Mouse (Mus musculus) left cerebral cortex, postnatal 25 days (tissue): ENCODE results near the gene Asap3. TPM values are rescaled to one million over a fixed set of nuclear protein-coding genes. Genes with fewer than 3 reads are reported as not detected.

Source experiments
- DNase-seq, 2 experiments: peaks; one replicate each; pipeline ENCODE4 v3.0.0; 2022; ENCODE audit warnings: low spot score in 2 of 2, mixed read lengths in 1 of 2
- intact Hi-C: fragments of 180-260 bp; cut with DNase I; formaldehyde crosslinking; loops from one replicate; pipeline ENCODE4 v1.15.1; 2025
- total RNA-seq, 2 experiments: library from RNA; stranded (reverse); gene quantifications; 2 replicates each; pipeline ENCODE4 v1.2.3; 2021

The Asap3 gene
- 1 to 10 TPM; 3.1 to 3.2 TPM for total RNA-seq

GRCm38 (mm10) chr4:136206033-136206893 is at the start of gene Asap3:
TSS of gene Asap3 (plus strand) at chr4:136206365.
- intact Hi-C loops: no loop called here
- DNase-seq: peak; percentile 73 to 79

GRCm38 (mm10) chr4:136158498-136158897 is 47.7 kb upstream of the Asap3 start:
- DNase-seq: no peak
- intact Hi-C loops: no loop called here

DNA sequence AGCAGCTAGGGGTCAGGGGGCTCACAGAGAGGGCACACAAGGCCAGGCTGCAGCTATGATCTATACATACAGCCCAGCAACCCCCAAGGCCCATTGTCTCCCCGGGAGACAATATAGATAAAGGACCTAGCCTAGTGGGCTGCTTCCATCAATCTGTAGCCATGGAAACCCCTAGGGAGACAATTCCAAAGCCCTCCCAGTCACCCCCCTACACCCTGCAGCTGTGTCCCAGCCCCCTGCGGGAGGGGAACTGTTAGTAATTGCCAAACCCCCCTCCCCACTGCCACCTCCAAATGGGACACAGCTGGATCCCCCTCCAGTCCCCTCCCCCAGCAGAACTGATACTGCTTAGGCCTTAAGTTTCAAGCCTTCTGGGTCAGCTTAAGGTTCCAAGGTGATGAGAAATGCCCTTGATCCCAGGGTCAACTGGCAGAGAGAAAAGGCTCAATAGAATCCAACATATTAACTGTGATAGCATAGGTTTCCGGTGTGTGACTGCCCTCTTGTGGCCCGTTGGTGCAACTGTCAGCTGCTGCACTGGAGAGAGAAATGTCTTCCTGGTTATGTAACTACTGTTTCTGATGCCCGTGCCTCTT is 46.3 kb upstream of the Asap3 start:
- intact Hi-C loops: loop anchor here (1.0 kb wide), 1 partner anchor 90 kb away; no protein-coding TSS in a partner anchor
- peak; percentile 77 to 83 for DNase-seq

GRCm38 (mm10) chr4:136163448-136163847 is 42.7 kb upstream of the Asap3 start:
- intact Hi-C loops: loop anchor here (1.0 kb wide), 1 partner anchor 37 kb away; no protein-coding TSS in a partner anchor
- peak; percentile 79 to 85 for DNase-seq

DNA sequence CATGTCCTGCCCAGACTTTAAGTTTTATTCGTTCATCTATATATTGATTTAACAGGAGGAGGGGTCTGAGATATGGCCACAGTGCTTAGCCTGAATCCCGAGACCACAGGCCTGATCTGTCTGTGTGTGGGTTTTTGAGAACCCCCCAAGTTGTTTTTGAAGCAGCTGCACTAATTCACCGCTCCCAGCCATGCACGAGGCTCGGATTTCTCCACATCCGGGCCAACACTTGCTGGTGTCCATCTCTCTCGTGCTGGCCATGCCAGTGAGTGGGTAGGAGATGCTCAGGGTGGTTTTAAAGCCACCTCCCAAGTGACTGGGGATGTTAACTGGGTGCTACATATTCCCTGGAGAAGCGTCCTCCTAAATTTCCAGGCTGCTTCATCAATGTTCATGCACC is 41.2 kb upstream of the Asap3 start:
- intact Hi-C loops: no loop called here
- no peak for DNase-seq

- intact Hi-C loops: no loop called here
- DNase-seq: no peak
These were observed 38.5 kb upstream of the Asap3 start for GRCm38 (mm10) chr4:136167701-136168100.

DNA sequence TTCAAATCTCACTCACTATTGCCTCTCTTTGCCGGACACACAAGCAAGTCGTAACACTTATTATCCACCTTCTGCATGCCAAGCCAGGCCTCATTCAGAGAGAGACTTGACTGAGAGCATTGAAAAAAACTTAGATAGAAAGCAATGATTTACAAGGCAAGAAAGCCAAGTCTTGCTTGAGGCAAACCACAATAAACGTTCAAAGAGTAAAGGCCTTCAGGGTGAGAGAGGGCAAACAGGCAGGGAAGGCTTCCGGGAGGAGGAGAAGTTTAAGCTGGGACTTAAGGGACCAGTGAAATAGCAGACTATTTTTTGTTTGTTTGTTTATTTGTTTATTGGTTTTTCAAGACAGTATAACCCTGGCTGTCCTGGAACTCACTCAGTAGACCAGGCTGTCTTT is 35.8 kb upstream of the Asap3 start:
- intact Hi-C loops: no loop called here
- no peak for DNase-seq

DNA sequence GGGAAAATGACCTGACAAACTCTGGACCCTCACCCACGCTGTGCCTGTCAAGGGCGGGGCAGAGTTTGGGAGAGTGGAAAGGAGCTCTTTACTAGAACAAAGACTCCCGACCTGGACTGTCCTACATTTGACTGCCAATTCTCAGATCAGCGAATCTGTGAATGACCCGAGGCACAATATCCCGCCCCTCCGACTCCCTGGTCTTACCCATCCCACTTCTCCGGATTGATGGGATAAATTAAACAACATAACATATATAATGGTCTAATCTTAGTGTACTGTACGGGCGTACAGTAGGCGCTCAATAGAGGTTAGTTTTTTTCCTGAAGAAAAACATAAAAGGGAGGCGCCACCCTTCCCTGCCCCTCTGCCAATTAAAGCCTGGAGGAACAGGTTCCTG is 34.7 kb upstream of the Asap3 start:
- intact Hi-C loops: no loop called here

GRCm38 (mm10) chr4:136172011-136172541 is 34.1 kb upstream of the Asap3 start, which contains the start of gene E2f2:
TSS of gene E2f2 (plus strand) at chr4:136172394.
- peak in 1 of 2 experiments; percentile 49 for DNase-seq

More for the DNA sequence above, 34.7 kb upstream of the Asap3 start:
- DNase-seq: no peak

GRCm38 (mm10) chr4:136172542-136173209 is 33.5 kb upstream of the Asap3 start:
- no peak for DNase-seq
- intact Hi-C loops: no loop called here

More at GRCm38 (mm10) chr4:136172011-136172541, 34.1 kb upstream of the Asap3 start, which contains the start of gene E2f2:
- intact Hi-C loops: no loop called here

DNA sequence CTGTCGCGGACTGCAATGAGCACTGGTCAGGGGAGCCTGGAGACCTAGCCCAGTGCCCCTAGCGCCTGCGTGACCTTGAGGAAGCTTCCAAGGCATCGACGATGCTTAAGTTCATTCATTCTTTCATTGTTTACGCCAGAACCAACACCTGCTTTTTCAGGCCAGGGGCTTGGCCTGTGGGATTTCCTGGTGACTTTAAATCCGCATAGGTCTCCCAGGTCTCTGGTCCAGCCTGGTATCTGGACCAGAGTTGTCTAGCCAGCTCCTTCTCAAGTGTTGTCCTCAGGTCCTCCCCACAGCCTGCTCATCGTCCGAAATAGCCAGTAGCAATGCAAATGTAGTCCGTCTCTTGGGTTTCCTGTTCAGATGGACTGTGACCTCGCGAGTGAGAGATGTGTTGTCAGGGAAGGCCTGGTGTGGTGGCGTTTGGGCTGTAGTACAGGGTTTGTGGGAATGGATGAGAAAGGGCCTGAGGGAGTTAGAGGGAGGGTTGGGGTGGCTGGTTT is 32.9 kb upstream of the Asap3 start:
- intact Hi-C loops: no loop called here
- no peak for DNase-seq

DNA sequence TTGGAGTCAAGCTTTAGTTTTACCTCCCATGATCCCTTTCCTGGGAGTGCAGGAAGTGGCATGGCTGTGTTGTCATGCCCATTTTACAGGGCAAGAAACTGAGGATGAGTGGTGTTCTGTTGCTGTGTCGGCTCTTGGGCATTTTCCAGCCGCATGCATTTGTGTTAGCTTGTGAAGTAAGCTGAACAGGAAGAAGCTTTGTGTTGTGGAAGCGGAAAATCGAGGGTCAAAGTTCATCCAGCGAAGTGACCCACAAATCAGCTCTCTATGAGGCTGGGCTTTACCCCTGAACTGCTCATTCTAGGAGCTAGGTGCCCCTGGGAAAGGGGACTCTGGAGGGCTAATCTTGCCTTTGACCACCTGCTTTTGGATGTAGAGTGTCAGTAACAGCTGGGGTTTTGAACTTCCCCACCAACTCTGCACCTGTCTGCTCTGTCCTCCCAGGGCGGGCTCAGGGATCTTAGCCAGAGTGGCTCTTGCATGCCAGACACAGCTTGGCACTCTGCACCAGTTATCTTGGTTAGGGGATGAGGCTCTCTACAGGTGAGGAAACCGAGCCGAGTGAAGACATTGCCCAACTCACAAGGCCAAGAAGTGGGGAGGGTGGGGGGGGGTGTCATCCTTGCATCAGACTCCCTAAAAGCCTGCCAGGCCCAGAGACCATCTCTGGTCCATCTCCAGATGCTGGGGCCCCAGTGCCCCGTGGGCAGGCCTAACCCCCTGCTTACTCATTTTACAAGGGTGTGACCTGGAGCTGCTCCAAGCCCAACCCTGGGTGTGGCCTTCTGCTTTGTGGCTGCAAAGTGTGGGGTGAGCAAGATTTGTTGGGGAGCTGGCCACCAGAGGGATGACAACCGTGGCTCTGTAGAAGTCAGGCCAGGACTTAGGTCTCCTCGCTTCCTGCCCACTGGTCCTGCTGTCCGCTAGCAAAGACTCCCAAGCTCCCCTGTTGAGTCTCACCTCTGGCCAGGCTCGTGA is 31.7 kb upstream of the Asap3 start:
- DNase-seq: no peak
- intact Hi-C loops: no loop called here

GRCm38 (mm10) chr4:136176022-136176552 is 30.1 kb upstream of the Asap3 start:
- DNase-seq: no peak
- intact Hi-C loops: no loop called here

GRCm38 (mm10) chr4:136177244-136177611 is 28.9 kb upstream of the Asap3 start:
- intact Hi-C loops: no loop called here
- no peak for DNase-seq

DNA sequence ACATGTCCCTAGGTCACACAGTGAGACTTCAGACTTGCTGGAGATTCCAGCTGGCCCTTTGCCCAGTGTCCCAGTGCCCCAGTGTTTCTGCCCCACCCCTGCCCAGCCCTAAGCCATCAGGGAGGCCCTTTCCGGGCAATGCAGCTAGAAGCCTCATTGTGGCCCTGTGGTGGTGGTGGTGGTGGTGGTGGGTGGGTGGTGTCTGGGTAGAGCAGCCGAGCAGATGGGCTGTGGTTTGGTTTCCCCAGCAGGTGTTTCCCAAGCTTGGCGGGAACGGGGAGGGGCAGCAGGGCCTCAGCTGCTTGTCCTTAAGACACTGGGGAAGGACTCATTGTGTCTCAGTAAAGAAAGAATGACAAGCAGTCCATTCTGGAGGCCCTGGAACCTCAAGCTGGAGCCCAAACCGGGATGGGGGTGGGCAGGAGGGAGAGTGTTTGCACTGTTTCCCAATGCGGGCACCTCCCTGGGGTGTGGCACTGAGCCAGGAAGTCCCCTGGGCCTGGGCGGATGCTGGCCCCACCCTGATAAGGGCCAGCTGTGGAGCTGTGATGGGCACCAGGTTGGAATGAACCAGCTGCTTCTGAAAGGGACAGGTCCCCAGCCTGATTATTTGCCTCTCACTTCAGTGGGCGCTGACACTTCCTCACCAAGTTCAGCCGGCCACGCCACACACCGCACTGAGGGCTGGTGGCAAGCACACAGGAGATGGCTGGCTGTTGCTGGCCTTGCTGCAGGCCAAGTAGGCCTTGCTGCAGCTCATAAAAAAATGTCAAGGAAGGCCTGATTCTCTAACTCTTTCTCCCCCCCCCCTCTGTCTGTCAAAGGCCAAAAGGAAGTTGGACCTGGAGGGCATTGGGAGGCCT is 28.3 kb upstream of the Asap3 start:
- intact Hi-C loops: no loop called here
- no peak for DNase-seq

GRCm38 (mm10) chr4:136178475-136178921 is 27.7 kb upstream of the Asap3 start:
- intact Hi-C loops: no loop called here
- no peak for DNase-seq

DNA sequence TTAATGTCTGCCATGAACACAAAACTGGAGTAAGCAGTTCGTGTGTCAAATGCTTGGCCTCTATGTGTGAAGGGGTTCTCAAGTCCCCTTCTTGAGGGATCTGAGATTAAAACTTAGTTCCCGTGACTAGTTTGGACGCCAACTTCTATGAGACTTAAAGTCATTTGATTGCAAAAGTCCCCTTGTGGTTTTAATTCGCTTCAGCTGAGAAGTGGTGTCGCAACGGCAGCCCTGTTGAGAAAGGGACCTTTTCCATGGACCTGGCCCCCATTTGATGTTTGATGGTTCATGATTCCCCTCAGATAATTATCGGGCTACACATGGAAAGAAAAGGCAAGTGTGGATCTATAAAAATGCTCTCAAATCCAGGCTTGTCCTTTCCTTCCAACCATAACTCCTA is 26.7 kb upstream of the Asap3 start:
- intact Hi-C loops: no loop called here
- no peak for DNase-seq

- intact Hi-C loops: no loop called here
- DNase-seq: peak; percentile 62 to 68
These were observed 26.2 kb upstream of the Asap3 start for GRCm38 (mm10) chr4:136179998-136180397.
